Mouse (Mus musculus) layer of hippocampus, adult 9-10 months (tissue): Measurements from ENCODE around the gene Rab3a.

ENCODE experiments used
- DNase-seq: peaks from one replicate; pipeline ENCODE4 v3.0.0; 2022; ENCODE audit warnings: low spot score

The Rab3a gene

GRCm38 (mm10) chr8:70758616-70759561 is 4.4 kb downstream of the Rab3a start:
- no peak for DNase-seq

- no peak for DNase-seq
Observed at GRCm38 (mm10) chr8:70760350-70760749, 5.9 kb downstream of the Rab3a start.

- peak; percentile 94 for DNase-seq
Observed at GRCm38 (mm10) chr8:70760775-70761406, 6.4 kb downstream of the Rab3a start, which contains the start of gene Mpv17l2. Gene Mpv17l2, minus strand, starts transcription at chr8:70760946.

- no peak for DNase-seq
Observed at GRCm38 (mm10) chr8:70762118-70762517, 7.6 kb downstream of the Rab3a start.

- DNase-seq: no peak
Observed at GRCm38 (mm10) chr8:70763354-70763753, 8.9 kb downstream of the Rab3a start.

- DNase-seq: no peak
Observed at GRCm38 (mm10) chr8:70764026-70764425, 9.5 kb downstream of the Rab3a start.

GRCm38 (mm10) chr8:70764676-70765075 is 10.2 kb downstream of the Rab3a start:
- DNase-seq: no peak

GRCm38 (mm10) chr8:70765329-70765728 is 10.8 kb downstream of the Rab3a start:
- no peak for DNase-seq

GRCm38 (mm10) chr8:70765838-70766570 is 11.5 kb downstream of the Rab3a start:
- DNase-seq: no peak

- DNase-seq: no peak
Observed at GRCm38 (mm10) chr8:70766571-70767440, 12.3 kb downstream of the Rab3a start.

- no peak for DNase-seq
Observed at GRCm38 (mm10) chr8:70767503-70767902, 13.0 kb downstream of the Rab3a start.

- DNase-seq: no peak
Observed at GRCm38 (mm10) chr8:70768231-70768776, 13.8 kb downstream of the Rab3a start.

GRCm38 (mm10) chr8:70768956-70769355 is 14.5 kb downstream of the Rab3a start:
- no peak for DNase-seq

- peak; percentile 93 for DNase-seq
Observed at GRCm38 (mm10) chr8:70769359-70769758, 14.9 kb downstream of the Rab3a start.

- no peak for DNase-seq
Observed at GRCm38 (mm10) chr8:70769858-70770257, 15.4 kb downstream of the Rab3a start.

GRCm38 (mm10) chr8:70770748-70771147 is 16.3 kb downstream of the Rab3a start:
- DNase-seq: no peak

- no peak for DNase-seq
Observed at GRCm38 (mm10) chr8:70771217-70771616, 16.7 kb downstream of the Rab3a start.

- no peak for DNase-seq
Observed at GRCm38 (mm10) chr8:70772075-70772474, 17.6 kb downstream of the Rab3a start.

- DNase-seq: no peak
Observed at GRCm38 (mm10) chr8:70772890-70773289, 18.4 kb downstream of the Rab3a start.

GRCm38 (mm10) chr8:70773410-70773809 is 18.9 kb downstream of the Rab3a start:
- no peak for DNase-seq

GRCm38 (mm10) chr8:70773833-70774232 is 19.4 kb downstream of the Rab3a start:
- no peak for DNase-seq
